Mouse (Mus musculus) regulatory T cell (primary cell): Measurements from ENCODE around the gene Fbxo11.

Experiments used
- in situ Hi-C: fragments of 300-600 bp; cut with MboI, MseI; formaldehyde crosslinking; loops from one replicate; pipeline ENCODE4 v1.15.1; 2025; ENCODE audit warnings: high pct_unique_total_duplicates

The Fbxo11 gene

DNA sequence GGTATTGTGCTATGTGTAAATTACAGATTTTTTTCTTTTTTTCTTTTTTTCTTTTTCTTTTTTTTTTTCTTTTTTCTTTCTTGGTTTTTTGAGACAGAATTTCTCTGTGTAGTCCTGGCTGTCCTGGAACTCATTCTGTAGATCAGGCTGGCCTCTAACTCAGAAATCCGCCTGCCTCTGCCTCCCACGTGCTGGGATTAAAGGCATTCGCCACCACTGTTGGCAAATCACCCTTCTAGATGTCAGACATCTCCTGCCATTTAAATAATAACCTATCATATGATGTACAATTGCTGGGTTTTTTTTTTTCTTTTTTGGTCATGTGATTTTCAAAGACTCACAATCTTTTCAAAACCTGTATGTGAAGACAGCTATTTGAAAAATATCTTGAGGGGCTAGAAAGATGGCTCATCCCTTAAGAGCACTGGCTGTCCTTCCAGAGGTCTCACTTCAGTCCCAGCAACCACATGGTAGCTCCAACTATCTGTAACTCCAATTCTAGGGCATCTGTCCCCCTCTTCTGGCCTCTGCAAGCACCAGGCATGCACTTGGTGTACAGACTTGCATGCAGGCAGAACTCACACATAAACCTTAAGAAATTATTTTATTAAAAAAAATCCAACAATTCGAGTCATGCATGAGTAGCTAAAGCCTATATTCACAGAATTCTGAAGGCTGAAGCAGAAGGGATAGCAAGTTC is 2.3 kb upstream of the Fbxo11 start:
- in situ Hi-C loops = loop anchor here (10.0 kb wide), 1 partner anchor 47 kb away; no protein-coding TSS in a partner anchor

DNA sequence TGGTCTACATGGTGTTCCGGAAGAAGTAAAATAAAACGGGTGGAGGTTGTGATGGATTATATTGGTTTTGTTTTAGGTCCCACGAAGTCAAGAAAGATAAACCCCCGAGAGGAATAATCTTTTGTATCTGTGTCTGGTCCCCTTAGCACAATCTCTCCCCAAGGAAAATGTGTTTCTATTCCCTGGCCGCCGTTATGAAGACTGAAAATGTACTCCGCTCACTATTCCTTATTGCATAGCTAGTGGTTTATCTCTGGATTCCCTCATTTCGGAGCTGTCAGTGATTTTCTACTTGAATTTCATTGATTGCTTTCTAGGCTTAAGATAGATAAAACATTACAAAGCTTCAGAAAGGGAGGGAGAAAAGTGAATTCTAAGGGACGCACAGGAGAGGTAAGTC is 1.7 kb upstream of the Fbxo11 start:
- in situ Hi-C loops = loop anchor here (10.0 kb wide), 1 partner anchor 48 kb away; no protein-coding TSS in a partner anchor

DNA sequence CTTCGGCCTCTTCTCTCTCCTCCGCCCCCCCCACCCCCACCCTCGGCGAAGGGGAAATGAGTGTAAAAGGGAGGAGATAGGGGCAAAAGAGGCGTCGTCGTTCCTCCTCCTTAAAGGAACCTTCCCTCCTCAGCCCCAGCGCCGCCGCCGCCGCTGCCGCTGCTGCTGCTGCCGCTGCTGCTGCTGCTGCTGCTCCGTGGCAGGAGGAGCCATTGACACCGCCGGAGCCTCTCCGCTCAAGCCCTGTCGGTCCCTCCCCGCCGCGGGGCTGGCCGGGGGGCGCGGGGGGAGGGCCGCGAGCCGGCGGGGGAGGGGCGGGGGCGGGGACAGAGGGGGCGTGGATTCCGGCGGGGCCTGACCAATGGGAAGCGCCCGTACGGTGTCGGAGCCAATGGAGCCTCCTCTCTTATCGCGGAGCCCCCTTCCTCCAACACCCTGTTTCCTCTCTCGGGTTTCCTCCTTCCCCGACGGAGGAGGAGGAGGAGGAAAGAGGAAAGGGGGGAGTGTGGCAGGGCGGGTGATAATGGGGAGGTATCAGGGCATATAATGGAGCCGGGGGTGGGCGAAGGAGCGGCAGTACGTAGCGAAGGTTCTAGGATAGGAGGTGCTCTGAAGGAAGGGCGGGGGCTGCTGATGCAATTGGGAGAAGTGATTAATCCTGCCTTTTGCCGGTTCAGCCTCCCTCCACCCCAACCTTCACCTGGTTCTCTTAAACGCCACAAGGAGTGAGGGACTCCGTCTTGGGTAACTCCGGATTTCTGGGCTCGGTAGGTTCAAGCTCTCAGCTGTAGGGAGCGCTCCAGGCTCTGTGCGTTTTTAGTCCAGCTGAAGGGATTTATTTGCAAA is 933 bp upstream of the Fbxo11 start:
- in situ Hi-C loops = loop anchor here (10.0 kb wide), 1 partner anchor 49 kb away; no protein-coding TSS in a partner anchor

DNA sequence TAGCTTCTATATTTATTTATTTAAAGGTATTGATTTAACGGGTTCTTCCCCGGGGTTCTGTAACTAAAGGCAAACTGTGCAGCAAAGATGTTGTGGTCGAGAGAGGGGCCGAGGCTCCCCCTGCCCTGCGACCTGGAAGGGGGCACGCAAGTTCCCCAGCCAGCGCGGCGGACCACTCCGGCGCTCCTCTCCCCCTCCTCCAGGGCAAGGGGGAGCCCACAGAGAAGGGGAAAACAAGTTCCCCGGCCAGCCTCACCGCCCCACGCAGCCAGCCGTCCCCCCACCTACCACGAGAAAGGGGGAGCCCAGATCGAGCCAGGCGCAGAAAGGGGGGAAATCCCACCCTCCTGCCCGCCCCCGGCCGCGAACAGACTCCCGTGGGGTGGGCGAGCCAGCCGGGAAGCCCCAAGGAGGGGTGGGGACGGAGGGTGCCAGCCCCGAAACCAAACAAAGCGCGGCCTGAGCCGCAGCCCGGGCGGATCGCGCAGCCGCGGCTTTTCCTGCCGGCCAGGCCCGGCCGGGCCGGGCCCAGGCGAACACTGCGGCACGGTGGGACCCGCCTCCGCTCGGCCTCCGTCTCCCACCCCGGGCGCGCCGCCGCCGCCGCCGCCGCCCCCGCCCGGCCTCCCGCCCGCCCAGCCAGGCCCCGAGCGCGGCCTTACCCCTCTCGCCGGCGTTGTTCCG is 602 bp downstream of the Fbxo11 start:
- in situ Hi-C loops = loop anchor here (10.0 kb wide), 1 partner anchor 50 kb away; no protein-coding TSS in a partner anchor

DNA sequence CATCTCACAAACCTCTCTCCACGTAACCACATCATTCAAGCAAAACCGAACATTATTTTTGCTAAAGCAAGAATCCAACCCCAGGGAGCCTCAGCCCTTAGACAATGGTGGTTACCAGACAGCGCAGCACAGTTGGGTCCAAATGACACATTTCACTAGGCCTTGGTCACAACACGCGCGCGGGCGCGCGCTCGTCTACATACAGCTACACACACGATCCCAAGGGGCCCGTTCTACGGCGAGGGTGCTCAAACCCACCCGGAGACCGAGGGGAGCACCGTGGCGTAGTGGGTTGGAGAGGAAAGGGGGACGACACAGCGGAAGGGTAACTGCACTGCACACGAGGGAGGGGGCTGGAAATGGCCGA is 1.1 kb downstream of the Fbxo11 start:
- in situ Hi-C loops = loop anchor here (10.0 kb wide), 1 partner anchor 51 kb away; no protein-coding TSS in a partner anchor

DNA sequence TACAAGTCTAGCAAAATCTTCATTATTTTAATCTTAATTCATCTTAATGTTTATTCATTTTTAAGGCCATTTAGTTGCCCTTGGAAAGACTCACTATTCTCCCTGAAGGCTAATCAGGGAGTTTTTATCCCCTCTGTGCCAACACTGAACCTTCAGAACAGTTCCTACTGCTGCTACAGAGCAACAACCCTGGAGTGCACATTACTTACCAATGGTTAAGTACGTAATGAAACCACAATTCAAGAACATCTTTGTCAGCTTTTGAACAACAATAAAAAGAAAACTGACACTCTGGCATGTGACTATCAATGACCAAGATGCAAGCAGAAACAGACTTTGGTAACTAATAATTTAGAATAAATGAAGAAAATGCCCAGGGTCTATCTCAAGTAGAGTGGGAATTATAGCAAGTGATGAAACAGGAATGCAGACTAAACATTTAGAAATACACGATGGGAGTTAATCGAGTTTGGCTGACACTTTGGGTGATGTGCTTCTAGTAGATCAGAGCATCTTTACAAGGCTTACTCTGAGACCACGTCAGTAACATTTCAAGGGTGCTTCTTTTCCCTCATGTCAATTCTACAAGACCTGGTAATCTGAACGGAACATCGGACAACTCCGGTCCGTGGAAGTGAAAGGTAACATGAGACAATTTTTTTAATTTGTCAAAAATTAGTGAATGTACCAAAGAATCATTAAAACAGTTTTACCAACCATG is 2.1 kb downstream of the Fbxo11 start:
- in situ Hi-C loops = loop anchor here (10.0 kb wide), 1 partner anchor 52 kb away; no protein-coding TSS in a partner anchor

DNA sequence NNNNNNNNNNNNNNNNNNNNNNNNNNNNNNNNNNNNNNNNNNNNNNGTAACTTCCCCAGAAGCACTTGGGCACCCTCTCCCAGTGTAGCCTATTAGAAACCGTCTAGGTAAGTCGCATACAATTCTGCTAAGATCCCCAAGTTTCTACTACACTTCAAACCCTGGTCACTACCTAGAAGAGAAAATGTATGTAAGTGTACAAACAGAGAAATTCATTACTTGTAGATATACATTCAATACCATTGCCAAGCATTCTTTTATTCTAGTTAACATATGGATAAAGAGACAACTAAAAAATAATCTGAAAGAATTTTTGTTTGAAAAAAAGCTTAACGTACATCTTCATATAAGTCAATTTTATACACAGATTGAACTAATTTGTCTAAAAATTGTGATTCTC is 3.1 kb downstream of the Fbxo11 start:
- in situ Hi-C loops = loop anchor here (10.0 kb wide), 1 partner anchor 53 kb away; no protein-coding TSS in a partner anchor

DNA sequence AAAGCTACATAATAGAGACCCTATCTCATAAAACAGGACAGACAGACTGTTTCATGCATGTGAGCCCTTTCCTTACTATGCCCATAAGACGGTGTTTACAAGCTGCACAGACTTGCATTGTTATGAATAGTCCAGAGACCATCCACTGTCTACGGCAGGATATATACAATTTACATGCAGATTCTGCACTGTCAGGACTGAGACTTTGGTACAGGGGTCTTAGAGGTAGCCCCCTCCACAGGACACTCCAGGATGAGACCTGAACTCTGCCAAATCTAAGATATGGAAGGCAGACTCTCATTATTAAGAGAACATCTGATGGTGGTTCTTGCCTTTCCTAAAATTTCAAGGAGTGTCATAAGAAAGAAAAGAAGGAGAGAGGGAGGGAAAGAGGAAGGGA is 6.8 kb downstream of the Fbxo11 start:
- in situ Hi-C loops = no loop called here

DNA sequence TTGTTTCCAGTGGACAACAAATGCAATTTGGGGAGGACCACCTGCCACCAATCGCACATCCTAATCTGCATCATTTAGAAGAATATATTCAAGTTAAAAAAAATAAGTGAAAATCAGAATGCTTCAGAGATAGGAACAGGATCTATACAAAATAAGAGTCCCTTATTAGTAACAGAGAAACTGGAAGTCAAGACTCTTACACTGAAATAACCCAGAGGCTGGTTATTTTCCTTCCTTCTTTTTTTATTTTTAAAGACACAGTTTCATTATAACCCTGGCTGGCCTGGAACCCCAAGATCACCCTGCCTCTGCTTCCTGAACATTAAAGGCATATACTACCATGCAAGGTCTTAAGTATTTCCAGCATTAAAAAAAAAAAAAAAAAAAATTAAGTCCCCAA is 7.2 kb downstream of the Fbxo11 start:
- in situ Hi-C loops = no loop called here

DNA sequence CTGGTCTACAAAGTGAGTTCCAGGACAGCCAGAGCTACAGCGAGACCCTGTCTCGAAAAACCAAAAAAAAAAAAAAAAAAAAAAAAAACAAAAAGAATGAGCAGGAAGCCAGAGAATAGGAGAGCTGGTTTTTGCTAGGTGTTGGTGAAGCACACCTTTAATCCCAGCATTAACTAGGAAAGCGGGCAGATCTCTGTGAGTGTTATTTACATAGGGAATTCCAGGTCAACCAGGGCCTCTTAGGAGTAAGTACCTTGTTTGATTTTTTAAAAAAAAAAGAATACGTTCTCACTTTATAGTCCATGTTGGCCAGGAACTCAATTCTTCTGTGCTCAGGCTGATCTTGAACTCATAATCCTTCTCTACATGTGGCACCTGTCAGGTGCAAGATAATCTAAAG is 13.4 kb downstream of the Fbxo11 start:
- in situ Hi-C loops = no loop called here

DNA sequence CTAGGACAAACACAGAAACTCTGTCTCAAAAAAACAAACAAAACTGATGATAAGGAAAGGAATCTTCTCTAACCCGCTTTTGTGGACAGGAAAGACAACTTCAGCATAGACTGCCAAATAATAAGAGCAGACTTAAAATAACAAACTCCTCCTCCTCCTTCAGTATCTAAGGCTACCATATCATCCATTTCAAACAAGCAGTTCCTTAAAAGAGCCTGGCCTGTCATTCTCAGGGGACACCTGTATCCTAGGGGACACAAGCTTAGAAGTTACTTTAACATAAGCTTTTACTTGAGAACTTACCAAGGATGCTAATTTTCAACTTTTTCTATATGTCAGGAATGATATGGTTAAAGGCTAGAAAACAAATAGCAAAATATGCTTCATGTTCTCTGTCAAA is 14.2 kb downstream of the Fbxo11 start:
- in situ Hi-C loops = no loop called here

DNA sequence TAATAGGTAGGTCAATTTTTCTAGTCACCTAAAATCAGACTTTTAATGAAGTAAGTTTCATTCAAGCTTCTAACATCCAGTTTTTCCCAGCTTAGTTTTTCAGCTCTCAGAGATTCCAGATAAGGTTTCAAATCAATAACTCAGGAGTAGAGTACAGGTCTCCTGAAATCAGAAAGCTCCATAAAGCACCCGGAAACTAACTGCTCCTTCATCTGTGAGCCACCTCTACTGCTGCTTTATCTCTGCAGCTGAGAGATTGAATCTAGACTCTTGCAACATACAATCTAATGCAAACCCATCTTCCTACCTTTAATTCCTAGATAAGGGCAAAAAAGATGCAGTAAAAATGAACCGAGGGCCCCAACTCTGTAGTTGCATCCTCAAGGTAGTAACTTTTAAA is 14.8 kb downstream of the Fbxo11 start:
- in situ Hi-C loops = no loop called here

DNA sequence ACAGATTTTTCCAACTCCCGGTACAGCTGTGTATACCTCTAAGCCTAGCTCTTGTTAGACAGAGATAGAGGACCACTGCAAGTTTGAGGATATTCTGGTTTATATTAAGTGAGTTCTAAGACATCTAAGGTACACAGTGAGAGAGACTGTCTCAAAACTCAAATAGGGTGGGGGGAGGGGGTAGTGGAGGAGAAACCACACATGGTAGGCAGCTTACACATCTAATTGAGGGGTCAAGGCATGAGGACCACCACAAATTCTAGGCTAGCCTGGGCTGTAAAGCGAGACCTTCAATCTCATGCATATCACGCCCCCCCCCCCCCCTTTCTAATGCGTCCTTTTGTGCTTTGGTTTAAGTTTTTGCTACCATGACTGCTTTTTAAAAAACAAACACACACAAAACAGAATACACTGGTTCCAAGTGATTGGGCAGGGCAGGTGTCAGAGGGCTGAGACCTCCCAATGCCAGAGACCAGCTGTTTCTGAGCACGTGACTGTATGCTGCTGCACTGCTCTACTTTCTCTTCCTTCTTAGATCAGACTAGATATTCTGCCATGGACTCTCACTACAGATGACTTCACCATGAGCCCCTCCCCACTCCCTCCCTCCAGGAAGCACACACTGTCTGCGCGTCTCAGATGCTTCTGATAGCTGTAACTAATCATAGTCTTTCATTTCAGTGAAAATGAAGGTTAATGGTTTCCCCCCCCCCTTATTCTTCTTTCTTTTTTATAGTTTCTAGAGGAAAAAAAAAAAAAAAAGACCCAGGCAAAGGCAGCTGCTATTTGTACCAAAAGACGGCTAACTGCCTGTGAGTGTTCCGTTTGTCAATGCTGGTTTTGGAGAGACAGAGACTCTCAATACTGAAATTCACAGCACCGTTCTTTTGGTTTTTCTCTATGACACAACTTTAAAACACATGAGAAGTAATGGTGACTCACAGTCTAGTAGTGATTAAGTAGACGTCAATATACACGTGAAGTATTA is 22.7 kb downstream of the Fbxo11 start:
- in situ Hi-C loops = loop anchor here (5.0 kb wide), 1 partner anchor 55 kb away; no protein-coding TSS in a partner anchor

DNA sequence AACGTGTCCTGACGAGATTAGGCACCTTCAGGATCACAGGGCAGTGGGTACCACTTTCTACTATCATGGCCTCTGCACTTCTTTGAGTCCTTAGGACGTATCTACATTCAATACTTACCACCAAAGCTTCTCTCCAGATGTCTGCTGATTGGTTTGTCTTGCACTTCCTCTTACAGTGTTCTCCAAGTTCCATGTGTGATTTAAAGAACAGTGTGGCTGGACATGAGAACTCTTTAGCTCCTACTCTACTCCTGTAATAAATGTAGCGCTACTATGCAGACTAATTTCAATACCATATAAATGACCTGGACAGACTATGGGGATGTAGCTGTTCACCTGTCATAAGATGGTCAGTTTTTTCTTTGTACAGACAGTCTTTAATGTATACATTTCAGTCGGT is 24.3 kb downstream of the Fbxo11 start:
- in situ Hi-C loops = loop anchor here (5.0 kb wide), 1 partner anchor 54 kb away; no protein-coding TSS in a partner anchor

DNA sequence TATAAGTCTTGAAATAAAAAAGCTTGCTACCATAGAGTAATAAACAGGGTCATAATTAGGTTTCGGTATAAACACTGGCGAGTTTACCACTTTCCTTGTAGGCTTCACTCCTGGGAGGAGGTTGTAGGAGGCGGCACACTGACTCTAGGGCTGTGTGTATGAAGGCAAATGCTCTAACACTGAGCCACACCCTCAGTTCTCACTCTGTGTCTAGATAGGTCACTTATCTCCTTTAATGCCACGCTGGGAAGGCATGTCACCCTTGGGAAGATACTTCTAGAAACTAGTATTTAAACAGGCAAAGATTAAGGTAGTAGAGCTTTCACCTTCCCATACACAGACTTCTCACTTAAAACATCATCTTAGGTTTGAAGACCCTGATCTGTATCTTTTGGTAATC is 30.7 kb downstream of the Fbxo11 start:
- in situ Hi-C loops = loop anchor here (5.0 kb wide), 1 partner anchor 478 kb away; no protein-coding TSS in a partner anchor

DNA sequence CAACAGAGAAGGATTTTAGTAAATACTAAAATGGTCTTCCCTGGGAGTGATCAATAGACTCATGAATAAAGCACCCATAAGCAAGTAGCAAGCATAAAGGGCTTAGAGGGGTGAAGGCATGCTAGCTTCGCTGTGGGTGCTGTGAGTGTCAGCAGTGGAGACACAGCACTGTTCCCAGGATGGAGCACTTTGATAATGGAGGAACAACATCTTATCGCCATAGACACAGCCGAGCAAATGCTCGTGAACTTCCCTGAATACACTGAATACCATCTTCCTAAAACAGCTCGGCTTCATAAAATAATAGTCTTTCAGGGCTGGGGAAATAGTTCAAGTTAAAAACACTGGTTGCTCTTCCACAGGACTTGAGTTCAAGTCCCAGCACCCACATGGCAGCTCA is 33.3 kb downstream of the Fbxo11 start:
- in situ Hi-C loops = loop anchor here (5.0 kb wide), 1 partner anchor 481 kb away; no protein-coding TSS in a partner anchor

DNA sequence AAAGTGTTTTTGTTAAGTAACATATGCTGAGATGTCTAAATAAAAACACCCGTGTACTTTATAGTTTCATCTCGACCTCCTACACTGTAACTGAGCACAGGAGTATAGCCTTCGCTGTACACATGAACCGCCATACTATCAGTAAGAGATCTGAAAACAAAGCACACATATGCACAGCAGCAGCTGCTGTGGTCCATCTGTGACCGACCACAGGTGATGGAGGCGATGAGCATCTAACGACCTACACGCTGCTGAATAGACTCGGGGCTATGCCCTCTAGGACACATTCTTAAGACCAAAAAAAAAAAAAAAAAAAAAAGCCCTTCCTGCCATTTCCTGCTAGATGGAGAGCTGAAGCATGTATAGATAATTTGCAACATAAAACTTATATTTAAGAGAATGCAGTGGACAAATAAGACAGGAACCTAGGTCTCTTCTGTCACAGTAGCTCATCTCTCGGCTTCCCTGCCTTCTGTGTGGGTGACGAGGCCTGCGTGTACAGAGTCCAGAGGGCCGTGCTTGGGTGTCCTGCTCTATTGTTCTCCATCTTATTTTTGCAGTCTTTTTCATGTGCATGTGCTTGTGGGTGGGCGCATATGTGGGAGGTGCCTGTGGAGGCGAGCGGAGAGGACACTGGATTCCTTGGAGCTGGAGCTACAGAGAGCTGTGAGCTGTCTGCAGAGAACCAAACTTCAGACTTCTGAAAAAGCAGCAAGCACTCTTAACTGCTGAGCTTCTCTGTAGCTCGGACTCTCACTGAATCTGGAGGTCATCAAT is 35.7 kb downstream of the Fbxo11 start:
- in situ Hi-C loops = loop anchor here (5.0 kb wide), 1 partner anchor 83 kb away; no protein-coding TSS in a partner anchor

DNA sequence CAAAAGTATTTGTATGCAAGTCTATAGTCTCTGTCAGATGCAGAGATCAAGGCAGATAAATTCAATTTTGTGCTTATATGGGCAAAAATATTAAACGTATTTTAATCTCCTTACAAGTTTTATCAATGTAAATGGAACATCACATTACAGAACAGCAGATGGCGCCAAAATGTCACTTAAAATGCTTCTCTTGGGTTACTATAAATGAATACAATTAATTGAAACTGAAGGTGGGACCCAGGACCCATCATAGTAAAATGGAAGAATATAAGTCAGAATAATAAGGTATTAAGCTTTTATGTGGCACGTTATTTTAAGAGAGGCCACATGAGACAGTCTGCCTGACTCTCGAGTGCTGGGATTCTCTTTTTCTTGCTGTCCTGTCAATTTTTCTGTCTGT is 39.9 kb downstream of the Fbxo11 start:
- in situ Hi-C loops = loop anchor here (5.0 kb wide), 1 partner anchor 87 kb away; no protein-coding TSS in a partner anchor

DNA sequence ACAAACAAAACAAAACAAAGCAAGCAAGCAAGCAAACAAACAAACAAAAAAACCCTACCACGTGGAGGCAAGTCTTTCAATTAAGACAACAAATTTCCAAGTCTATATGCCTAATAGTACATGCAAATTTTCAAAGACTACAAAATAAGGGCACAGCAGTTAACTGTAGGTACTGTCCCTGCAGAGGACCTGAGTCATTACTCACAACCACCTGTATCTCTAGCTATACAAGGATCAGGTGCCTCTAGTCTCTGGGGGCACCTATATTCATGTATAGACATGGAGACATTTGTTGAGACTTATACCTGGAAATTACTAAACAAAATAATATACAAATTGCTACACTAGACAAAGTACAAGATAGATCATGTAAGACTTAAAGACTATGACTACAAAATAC is 41.2 kb downstream of the Fbxo11 start:
- in situ Hi-C loops = loop anchor here (5.0 kb wide), 1 partner anchor 228 kb away; no protein-coding TSS in a partner anchor
